Mouse (Mus musculus): ENCODE measurements at regions not wholly inside any gene's neighbourhood (a gene's known extent, or its start where the extent isn't known, plus 50 kb on each side); places are given as distances from the start of the nearest gene placed in this dataset.

DNA sequence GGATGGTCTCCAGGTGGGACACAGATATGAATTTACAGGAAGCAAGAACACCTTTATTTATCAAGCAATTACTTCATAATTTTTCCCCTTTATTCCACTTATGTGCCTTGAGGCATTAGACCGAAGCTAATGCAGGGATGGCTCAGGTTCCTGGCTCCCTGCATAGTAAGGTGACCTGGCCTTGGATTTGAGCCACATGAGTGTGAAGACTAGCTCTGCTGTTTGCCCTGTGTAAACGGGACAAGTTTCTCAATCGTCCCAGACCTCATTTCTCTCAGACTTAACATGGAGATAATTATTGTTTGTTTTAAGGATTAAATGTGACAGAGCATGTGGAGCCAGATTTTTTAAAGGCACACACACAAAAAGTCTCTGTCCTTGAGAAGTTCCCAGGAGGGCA is 132.2 kb upstream of the Tmpo start:
- TF ChIP-seq CTCF (IDR thresholded peaks at IDR 0.05; ENCODE audit: low read depth) (no peak), EP300 (IDR thresholded peaks at IDR 0.05; ENCODE audit: low read depth) (no peak)
